Mouse (Mus musculus): Measurements from ENCODE around the gene Nelfcd. TPM values are rescaled to one million over a fixed set of nuclear protein-coding genes. Genes with fewer than 3 reads are reported as not detected.

Gene Nelfcd
- polyA plus RNA-seq (2016; fragmentation: Nextera tagmentation; extraction: Ambion mirVana): 193 and 195 TPM in 2 replicates

DNA sequence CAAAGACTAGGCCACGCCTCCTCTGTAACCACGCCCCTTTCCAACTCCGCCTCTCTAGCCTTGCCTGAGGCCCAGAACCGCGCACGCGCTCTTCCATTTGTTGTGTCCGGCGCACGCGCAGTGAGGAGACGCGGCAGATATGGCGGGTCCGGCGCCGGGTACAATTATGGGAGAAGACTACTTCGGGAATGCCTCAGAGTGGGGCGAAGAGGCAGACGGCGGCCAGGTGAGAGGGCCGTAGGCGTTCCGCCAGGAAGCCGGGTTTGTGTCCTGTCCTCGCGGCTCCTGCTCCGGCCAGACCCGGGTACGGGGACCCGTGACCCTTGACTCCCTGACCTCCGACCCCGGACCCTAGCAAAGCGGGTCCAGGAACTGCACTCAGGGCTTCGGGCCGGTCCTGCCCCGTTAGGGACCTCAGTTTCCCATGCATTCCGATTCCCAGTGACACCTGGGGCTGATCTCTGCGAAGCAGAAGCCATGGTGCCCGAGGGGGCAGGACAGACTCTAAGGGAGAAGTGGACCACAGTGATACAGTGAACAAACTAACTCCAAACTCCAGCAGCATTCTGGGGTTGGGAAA is at the start of gene Nelfcd:
Gene Nelfcd (plus strand): TSS at position 74 of the 580 bp plus-strand sequence.
- H3K27ac ChIP-seq (replicated peaks): peak within 1 kb of the TSS; percentile 95
- DNase-seq (ENCODE audit: low spot score): peak; percentile 96
- H3K9me3 ChIP-seq (replicated peaks): no peaks in the 10 kb centered on the region
- H3K27me3 ChIP-seq (ENCODE audit: low read depth, poor library complexity, severe bottlenecking): no peaks in the 10 kb centered on the region
- peaks cover 16% of the 10 kb centered on the region for H3K4me1 ChIP-seq
- H3K36me3 ChIP-seq: peaks cover 25% of the 10 kb centered on the region
- peak within 1 kb of the TSS; percentile 94 for H3K4me3 ChIP-seq
- WGBS: under 1% methylated on average over 40 of the region's 40 CpGs

DNA sequence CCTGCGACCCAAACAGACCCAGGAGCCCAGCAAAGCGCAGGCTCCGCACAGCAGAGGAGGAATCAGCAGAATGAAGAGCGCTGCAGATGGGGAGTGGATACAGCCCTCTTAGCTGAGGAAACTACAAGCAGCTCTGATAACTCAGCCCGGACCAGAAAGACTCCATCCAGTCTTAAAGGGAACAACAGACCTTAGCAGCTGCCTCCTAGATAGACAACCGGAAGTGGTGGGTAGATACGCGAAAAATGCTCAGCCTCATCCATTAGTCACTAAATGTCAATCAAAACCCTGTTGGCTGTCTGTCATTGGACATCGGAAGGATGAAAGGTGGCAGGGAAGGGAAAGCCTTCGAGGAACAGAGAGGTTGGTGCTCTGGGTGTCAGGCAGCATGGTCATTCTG is 49.0 kb upstream of the Nelfcd start:
- H3K27ac ChIP-seq (replicated peaks): no peak overlapping the region
- 87% methylated on average over 10 of the region's 10 CpGs for WGBS
- H3K27me3 ChIP-seq (ENCODE audit: low read depth, poor library complexity, severe bottlenecking): no peaks in the 10 kb centered on the region
- H3K36me3 ChIP-seq: no peaks in the 10 kb centered on the region
- H3K9me3 ChIP-seq (replicated peaks): no peaks in the 10 kb centered on the region
- H3K4me3 ChIP-seq: no peak overlapping the region
- DNase-seq (ENCODE audit: low spot score): no peak
- no peaks in the 10 kb centered on the region for H3K4me1 ChIP-seq

DNA sequence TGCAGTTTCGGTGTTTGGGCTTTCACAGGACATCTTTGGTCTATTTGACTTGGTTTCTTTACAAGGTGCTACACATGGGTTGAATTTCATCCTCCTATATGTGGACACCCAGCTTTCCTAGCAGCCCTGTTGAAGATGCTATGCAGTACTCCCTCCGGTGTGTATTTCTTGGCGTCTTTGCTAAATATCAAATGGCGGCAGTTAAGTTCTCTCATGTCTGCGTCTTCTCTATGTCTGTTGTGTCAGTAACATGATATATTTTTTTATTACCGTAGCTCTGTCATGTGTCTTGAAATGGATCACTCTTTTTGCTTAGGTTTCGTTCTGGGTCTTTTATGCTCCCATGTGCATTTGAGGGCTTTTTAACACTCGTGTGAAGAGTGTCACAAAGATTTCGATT is 34.6 kb upstream of the Nelfcd start:
- no peak for DNase-seq (ENCODE audit: low spot score)
- no peaks in the 10 kb centered on the region for H3K27me3 ChIP-seq (ENCODE audit: low read depth, poor library complexity, severe bottlenecking)
- H3K4me3 ChIP-seq: no peak overlapping the region
- H3K36me3 ChIP-seq: no peaks in the 10 kb centered on the region
- no peaks in the 10 kb centered on the region for H3K4me1 ChIP-seq
- H3K27ac ChIP-seq (replicated peaks): no peak overlapping the region
- 91% methylated on average over 9 of the region's 9 CpGs for WGBS
- H3K9me3 ChIP-seq (replicated peaks): no peaks in the 10 kb centered on the region

DNA sequence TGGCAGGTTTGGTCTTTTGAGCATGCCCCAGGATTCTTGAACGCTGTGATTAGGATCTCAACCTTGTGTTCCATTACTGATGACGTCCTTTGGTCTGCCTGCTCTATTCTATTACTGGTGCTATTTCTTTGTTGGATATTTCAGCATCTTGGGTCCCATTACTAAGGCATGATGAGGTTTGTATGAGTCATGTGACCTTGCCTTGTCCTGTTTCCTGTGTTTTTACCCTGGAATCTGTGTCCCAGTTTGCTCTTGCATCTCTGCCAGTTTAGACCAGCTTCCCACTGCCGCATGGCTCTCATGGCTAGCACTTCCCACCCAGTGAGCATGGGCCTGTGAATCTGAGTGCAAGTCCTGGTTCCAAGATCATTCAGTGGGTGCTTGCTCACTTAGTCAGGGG is 23.7 kb upstream of the Nelfcd start:
- Histone ChIP-seq H3K27me3 (ENCODE audit: low read depth, poor library complexity, severe bottlenecking) (no peaks in the 10 kb centered on the region), H3K27ac (replicated peaks) (no peak overlapping the region), H3K4me3 (no peak overlapping the region), H3K4me1 (no peaks in the 10 kb centered on the region), H3K9me3 (replicated peaks) (no peaks in the 10 kb centered on the region; the same call in 1 of the 2 replicates), H3K36me3 (no peaks in the 10 kb centered on the region)
- WGBS: 84% methylated on average over 3 of the region's 3 CpGs
- DNase-seq (ENCODE audit: low spot score): no peak

DNA sequence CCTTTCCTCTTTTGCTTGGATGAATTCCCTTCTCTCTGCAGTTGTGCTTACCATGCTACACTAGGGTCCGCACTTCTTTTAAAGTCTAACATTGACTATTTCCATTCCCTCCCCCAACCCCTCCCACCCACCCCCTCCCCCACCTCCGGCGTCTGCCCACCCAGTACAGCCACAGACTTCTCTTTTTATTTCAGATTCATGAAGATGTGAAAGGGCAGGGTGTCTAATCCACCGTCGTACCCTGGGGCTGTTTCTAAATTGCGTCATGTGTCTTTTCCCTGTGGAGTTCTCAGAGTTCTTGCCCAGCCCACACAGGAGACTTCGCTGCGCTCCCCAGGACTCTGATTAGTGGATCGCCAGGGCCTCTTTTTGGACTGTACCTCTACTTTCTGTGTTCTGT is 23.1 kb upstream of the Nelfcd start:
- Histone ChIP-seq H3K4me3 (no peak overlapping the region), H3K27ac (replicated peaks) (no peak overlapping the region), H3K9me3 (replicated peaks) (no peaks in the 10 kb centered on the region; the same call in 1 of the 2 replicates), H3K4me1 (no peaks in the 10 kb centered on the region), H3K27me3 (ENCODE audit: low read depth, poor library complexity, severe bottlenecking) (no peaks in the 10 kb centered on the region), H3K36me3 (no peaks in the 10 kb centered on the region)
- 80% methylated on average over 9 of the region's 9 CpGs for WGBS
- DNase-seq (ENCODE audit: low spot score): no peak

DNA sequence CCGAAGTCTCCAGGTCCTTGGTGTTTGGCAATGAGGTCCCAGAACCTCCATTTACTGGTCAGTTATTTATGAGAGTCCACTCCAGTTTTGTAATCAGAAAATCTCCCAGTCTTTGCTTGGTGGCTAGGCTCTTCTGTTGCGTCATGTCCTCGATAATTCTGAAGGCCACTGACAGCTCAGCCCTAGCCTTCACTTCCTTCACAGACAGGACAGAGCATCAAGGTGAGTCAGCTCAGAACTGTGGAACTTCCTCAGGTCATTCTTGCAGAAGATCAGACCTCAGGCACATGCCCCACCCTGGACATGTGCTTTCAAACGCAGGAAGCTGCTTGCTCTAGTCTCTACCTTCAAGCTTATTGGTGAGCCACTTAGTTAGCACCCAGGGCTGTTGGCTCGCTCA is 22.2 kb upstream of the Nelfcd start:
- WGBS: 86% methylated on average over 5 of the region's 5 CpGs

DNA sequence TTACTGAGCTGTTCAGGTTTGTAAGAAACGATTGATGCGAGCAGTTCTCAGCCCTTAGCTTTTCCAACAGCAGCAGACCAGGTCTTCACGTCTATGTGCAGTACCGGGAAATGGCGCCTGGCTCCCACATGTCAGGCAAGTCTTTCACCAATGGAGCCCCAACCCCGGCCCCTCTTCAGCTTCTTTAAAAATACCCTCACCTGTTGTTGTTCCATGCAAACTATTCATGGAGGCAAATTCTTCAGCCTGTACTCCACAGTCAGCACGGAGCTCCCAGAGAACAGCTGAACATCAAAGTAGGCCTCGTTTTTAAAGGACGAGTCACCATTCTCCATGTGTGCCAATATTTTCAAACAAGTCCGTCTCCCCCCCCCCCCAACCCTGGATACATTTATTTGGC is 19.0 kb upstream of the Nelfcd start:
- Histone ChIP-seq H3K36me3 (no peaks in the 10 kb centered on the region), H3K27ac (replicated peaks) (no peak overlapping the region), H3K27me3 (ENCODE audit: low read depth, poor library complexity, severe bottlenecking) (no peaks in the 10 kb centered on the region), H3K9me3 (replicated peaks) (no peaks in the 10 kb centered on the region; the same call in 1 of the 2 replicates), H3K4me1 (no peaks in the 10 kb centered on the region), H3K4me3 (no peak overlapping the region)
- WGBS: 88% methylated on average over 10 of the region's 10 CpGs
- no peak for DNase-seq (ENCODE audit: low spot score)

More for the DNA sequence above, 22.2 kb upstream of the Nelfcd start:
- Histone ChIP-seq H3K36me3 (no peaks in the 10 kb centered on the region), H3K4me1 (no peaks in the 10 kb centered on the region), H3K4me3 (no peak overlapping the region), H3K9me3 (replicated peaks) (no peaks in the 10 kb centered on the region; the same call in 1 of the 2 replicates), H3K27me3 (ENCODE audit: low read depth, poor library complexity, severe bottlenecking) (no peaks in the 10 kb centered on the region), H3K27ac (replicated peaks) (no peak overlapping the region)
- no peak for DNase-seq (ENCODE audit: low spot score)

DNA sequence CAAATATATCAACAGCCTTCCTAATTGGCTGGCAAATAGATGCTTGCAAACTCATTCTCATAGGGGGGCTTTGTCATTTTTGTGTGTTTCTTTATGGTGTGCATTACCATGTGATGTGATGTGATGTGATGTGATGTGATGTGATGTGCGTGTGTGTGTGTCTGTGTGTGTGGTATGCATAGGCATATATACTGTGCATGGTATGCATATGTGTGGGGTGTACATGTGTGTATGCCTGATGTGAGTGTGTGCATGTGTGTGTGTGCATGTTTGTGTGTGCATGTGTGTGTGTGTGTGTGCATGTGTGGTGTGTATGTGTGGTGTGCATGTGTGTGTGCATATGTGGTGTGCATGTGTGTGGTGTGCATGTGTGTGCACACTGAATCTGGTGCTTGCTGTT is 18.5 kb upstream of the Nelfcd start:
- 84% methylated on average over 1 of the region's 1 CpGs for WGBS
- Histone ChIP-seq H3K9me3 (replicated peaks) (no peaks in the 10 kb centered on the region), H3K27me3 (ENCODE audit: low read depth, poor library complexity, severe bottlenecking) (no peaks in the 10 kb centered on the region), H3K4me1 (no peaks in the 10 kb centered on the region), H3K4me3 (no peak overlapping the region), H3K36me3 (no peaks in the 10 kb centered on the region), H3K27ac (replicated peaks) (no peak overlapping the region)
- DNase-seq (ENCODE audit: low spot score): no peak

DNA sequence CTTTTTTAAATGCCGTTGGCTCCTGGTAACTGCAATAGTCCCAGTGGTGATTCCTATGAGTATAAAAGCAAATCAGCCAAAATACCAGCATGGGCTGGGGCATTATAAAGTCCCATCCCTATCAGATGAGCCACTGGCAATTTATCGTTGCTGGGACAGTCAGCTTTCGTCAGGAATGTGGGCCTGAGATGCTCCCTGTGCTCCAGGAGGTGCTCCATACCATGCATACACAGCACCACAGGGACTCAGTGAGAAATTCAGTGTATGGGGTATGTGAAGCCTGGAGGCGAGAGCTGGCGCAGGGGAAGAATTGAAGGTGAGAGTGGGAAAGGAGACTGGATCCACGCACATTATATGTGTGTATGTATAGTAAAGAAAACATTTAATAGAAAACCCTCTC is 17.7 kb upstream of the Nelfcd start:
- Histone ChIP-seq H3K4me3 (no peak overlapping the region), H3K4me1 (no peaks in the 10 kb centered on the region), H3K27me3 (ENCODE audit: low read depth, poor library complexity, severe bottlenecking) (no peaks in the 10 kb centered on the region), H3K36me3 (no peaks in the 10 kb centered on the region), H3K27ac (replicated peaks) (no peak overlapping the region), H3K9me3 (replicated peaks) (no peaks in the 10 kb centered on the region)
- WGBS: 90% methylated on average over 6 of the region's 6 CpGs
- no peak for DNase-seq (ENCODE audit: low spot score)

DNA sequence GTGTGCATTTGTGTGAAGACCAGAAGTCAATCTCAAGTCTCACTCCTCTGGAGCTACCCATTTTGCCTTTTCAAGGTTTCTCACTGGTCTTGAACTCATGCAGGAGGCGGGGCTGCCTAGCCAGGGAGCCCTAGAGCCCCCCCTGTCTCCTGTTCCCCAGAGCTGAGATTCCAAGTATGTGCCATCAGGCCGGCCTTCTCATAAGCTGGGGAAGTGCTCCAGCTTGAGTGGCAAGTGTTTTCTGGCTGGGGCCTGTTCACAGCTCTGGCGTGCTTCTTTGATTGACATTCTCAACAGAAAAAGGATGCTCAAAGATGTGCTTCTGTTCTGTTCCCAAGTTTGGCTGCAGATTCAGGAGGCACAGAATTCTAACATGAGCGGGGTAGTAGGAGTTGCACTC is 15.2 kb upstream of the Nelfcd start:
- DNase-seq (ENCODE audit: low spot score): no peak
- no peaks in the 10 kb centered on the region for H3K9me3 ChIP-seq (replicated peaks)
- no peak overlapping the region for H3K4me3 ChIP-seq
- no peaks in the 10 kb centered on the region for H3K4me1 ChIP-seq
- 83% methylated on average over 4 of the region's 4 CpGs for WGBS
- no peak overlapping the region for H3K27ac ChIP-seq (replicated peaks)
- no peaks in the 10 kb centered on the region for H3K36me3 ChIP-seq
- H3K27me3 ChIP-seq (ENCODE audit: low read depth, poor library complexity, severe bottlenecking): no peaks in the 10 kb centered on the region

DNA sequence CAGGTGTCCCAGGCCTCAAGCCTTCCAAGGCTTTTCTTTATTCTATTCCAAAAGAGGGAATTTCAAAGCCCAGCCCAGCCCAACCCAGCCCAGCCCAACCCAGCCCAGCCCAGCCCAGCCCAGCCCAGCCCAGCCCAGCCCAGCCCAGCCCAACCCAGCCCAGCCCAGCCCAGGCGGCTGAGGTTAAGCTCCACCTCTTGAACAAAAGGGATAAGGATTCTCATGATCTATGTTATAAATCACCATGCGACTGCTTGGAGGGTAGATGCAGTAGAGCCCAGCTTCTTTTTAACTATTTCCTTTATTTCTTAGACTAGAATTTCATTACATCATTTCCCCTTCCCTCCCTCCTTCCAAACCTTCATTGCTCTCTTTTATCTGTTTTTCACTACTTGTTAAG is 5.4 kb upstream of the Nelfcd start:
- 68% methylated on average over 2 of the region's 2 CpGs for WGBS
- no peak for DNase-seq (ENCODE audit: low spot score)
- H3K36me3 ChIP-seq: no peaks in the 10 kb centered on the region

DNA sequence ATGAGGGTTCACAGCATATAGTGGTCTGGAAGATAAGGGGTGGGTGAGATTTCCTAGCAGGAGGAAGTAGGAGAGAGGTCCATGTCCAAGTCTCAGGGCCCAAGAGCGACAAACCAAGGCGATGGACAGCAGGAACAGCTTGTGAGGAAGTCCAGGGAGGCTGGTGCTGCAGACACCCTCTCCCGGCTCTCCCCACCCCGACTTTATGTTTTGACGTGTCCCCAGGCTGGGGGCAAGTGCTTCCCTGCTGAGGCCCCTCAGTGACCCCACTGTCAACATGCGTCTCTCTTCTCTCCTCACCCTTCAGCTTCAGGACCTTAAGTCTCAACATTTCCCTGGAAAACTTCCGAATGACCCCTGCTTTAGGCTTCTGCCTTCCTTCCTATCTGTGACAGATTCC is 2.5 kb upstream of the Nelfcd start:
- H3K36me3 ChIP-seq: peaks cover 6% of the 10 kb centered on the region; the same call in 1 of the 2 replicates
- DNase-seq (ENCODE audit: low spot score): no peak
- 74% methylated on average over 7 of the region's 7 CpGs for WGBS

More for the DNA sequence above, 5.4 kb upstream of the Nelfcd start:
- Histone ChIP-seq H3K4me3 (no peak overlapping the region), H3K4me1 (no peaks in the 10 kb centered on the region), H3K27me3 (ENCODE audit: low read depth, poor library complexity, severe bottlenecking) (no peaks in the 10 kb centered on the region), H3K27ac (replicated peaks) (no peak overlapping the region), H3K9me3 (replicated peaks) (no peaks in the 10 kb centered on the region)

DNA sequence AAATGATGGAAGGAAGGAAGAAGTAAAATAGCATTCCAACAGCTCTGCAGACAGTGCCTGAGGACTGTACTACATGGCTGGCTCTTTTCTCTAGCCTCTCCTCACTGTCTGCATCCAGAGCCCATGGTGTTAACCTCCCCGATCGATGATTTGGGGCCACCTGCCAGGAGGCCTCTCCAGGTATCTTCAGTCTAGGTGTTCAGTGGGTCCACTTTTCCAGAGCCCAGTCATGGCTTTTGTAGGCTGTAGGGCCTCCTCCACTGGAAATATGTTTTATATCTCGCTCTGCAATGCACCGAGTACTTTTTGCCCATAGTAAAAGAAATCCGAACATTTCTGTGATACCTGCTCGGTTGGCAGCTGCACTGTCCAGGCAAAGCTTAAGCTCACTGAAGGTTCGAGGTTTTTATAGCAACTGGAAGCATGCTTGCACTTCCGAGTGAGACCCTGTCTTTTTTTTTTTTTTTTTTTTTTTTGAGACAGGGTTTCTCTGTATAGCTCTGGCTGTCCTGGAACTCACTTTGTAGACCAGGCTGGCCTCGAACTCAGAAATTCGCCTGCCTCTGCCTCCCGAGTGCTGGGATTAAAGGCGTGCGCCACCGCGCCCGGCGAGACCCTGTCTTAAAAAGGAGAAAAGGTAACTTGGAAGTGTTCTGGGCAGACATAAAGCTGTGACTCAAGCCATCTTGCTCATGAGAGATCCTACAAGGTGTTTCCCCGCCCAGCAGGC is 438 bp upstream of the Nelfcd start:
- no peaks in the 10 kb centered on the region for H3K27me3 ChIP-seq (ENCODE audit: low read depth, poor library complexity, severe bottlenecking)
- peaks cover 18% of the 10 kb centered on the region for H3K36me3 ChIP-seq
- H3K4me3 ChIP-seq: peak overlapping the region; percentile 94
- peak overlapping the region; percentile 95 for H3K27ac ChIP-seq (replicated peaks)
- no peak for DNase-seq (ENCODE audit: low spot score)
- 44% methylated on average over 18 of the region's 18 CpGs for WGBS
- peaks cover 16% of the 10 kb centered on the region for H3K4me1 ChIP-seq
- no peaks in the 10 kb centered on the region for H3K9me3 ChIP-seq (replicated peaks)

More for the DNA sequence above, 2.5 kb upstream of the Nelfcd start:
- Histone ChIP-seq H3K27me3 (ENCODE audit: low read depth, poor library complexity, severe bottlenecking) (no peaks in the 10 kb centered on the region), H3K4me3 (no peak overlapping the region), H3K4me1 (peaks cover 16% of the 10 kb centered on the region), H3K9me3 (replicated peaks) (no peaks in the 10 kb centered on the region), H3K27ac (replicated peaks) (no peak overlapping the region)

Measured in midbrain, embryonic 10.5 days (tissue).